Mouse (Mus musculus): ENCODE measurements around the gene Efna5. TPM values are rescaled to one million over a fixed set of nuclear protein-coding genes. Genes with fewer than 3 reads are reported as not detected.

Gene Efna5
- polyA plus RNA-seq, 1 experiment = 49.7 TPM

GRCm38 (mm10) chr17:62694958-62695437 is 186.1 kb downstream of the Efna5 start:
- TF ChIP-seq CTCF (IDR thresholded peaks at IDR 0.05; ENCODE audit: borderline replicate concordance, insufficient read depth, low read length) (no peak), POLR2A (IDR thresholded peaks at IDR 0.05; ENCODE audit: low read depth, low read length) (no peak)
- Histone ChIP-seq H3K27ac (ENCODE audit: insufficient read depth, low read length) (no peak overlapping the region), H3K4me3 (ENCODE audit: insufficient read depth, low read length) (no peak overlapping the region), H3K4me1 (ENCODE audit: control insufficient read depth, insufficient read depth, low read length) (peaks cover 6% of the 10 kb centered on the region; the same call in 1 of the 2 replicates)

DNA sequence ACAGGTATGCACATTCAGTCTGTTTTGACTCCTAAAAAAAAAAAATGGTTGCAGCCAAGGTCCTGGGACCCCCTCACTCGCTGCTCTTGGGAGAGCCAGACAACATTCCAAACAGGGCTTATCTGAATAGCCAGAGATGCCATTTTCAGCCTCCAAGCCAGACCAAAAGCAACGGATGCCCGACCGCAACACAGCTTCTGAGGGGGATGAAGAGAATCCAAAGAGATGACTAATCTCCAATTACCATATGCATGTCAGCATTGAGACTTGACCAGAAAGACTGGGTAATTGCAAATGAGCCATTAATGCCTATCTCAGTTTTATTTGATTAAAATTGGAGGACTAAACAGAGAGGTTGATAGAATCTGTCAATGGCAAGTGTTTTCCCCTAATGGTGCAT is 188.9 kb downstream of the Efna5 start:
- H3K4me3 ChIP-seq (ENCODE audit: insufficient read depth, low read length) = no peak overlapping the region
- peak overlapping the region; percentile 41; the same call in 1 of the 2 replicates for H3K27ac ChIP-seq (ENCODE audit: insufficient read depth, low read length)
- H3K4me1 ChIP-seq (ENCODE audit: control insufficient read depth, insufficient read depth, low read length) = peaks cover 6% of the 10 kb centered on the region
- TF ChIP-seq POLR2A (IDR thresholded peaks at IDR 0.05; ENCODE audit: low read depth, low read length) = no peak
- TF ChIP-seq CTCF (IDR thresholded peaks at IDR 0.05; ENCODE audit: borderline replicate concordance, insufficient read depth, low read length) = no peak

DNA sequence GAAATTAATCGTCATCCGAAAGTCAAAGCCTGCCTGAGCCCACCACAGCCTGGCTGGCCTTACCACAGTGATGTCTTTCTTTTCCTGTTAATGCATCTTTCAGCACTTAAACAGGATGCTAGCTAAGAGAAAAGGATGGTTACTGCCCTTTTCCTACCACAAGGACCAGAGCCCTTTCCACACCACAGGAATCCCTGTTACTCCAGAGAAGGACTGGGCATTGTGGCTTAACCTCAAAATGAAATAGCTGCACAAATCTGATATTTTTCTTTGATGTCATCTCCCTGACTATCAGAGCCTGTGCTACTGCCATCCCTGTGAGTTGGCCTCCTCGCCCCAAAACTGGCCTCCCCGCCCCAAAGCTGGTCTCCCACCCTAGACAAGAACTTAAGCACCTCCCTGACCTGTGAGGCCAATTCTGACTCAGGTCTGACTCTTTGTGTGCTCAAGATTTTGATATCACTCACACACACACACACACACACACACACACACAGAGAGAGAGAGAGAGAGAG is 189.9 kb downstream of the Efna5 start:
- TF ChIP-seq CTCF (IDR thresholded peaks at IDR 0.05; ENCODE audit: borderline replicate concordance, insufficient read depth, low read length) = no peak
- TF ChIP-seq POLR2A (IDR thresholded peaks at IDR 0.05; ENCODE audit: low read depth, low read length) = no peak
- Histone ChIP-seq H3K4me1 (ENCODE audit: control insufficient read depth, insufficient read depth, low read length) (peaks cover 6% of the 10 kb centered on the region), H3K4me3 (ENCODE audit: insufficient read depth, low read length) (no peak overlapping the region), H3K27ac (ENCODE audit: insufficient read depth, low read length) (peak overlapping the region; percentile 12; the same call in 1 of the 2 replicates)

- peaks cover 6% of the 10 kb centered on the region for H3K4me1 ChIP-seq (ENCODE audit: control insufficient read depth, insufficient read depth, low read length)
- no peak for TF ChIP-seq POLR2A (IDR thresholded peaks at IDR 0.05; ENCODE audit: low read depth, low read length)
- TF ChIP-seq CTCF (IDR thresholded peaks at IDR 0.05; ENCODE audit: borderline replicate concordance, insufficient read depth, low read length) = no peak
- H3K27ac ChIP-seq (ENCODE audit: insufficient read depth, low read length) = no peak overlapping the region
- H3K4me3 ChIP-seq (ENCODE audit: insufficient read depth, low read length) = no peak overlapping the region
These were observed 190.9 kb downstream of the Efna5 start for GRCm38 (mm10) chr17:62690256-62690655.

GRCm38 (mm10) chr17:62689646-62690045 is 191.5 kb downstream of the Efna5 start:
- H3K27ac ChIP-seq (ENCODE audit: insufficient read depth, low read length) = no peak overlapping the region

GRCm38 (mm10) chr17:62687369-62687768 is 193.7 kb downstream of the Efna5 start:
- peaks cover 6% of the 10 kb centered on the region for H3K4me1 ChIP-seq (ENCODE audit: control insufficient read depth, insufficient read depth, low read length)
- TF ChIP-seq CTCF (IDR thresholded peaks at IDR 0.05; ENCODE audit: borderline replicate concordance, insufficient read depth, low read length) = no peak
- TF ChIP-seq POLR2A (IDR thresholded peaks at IDR 0.05; ENCODE audit: low read depth, low read length) = no peak
- H3K27ac ChIP-seq (ENCODE audit: insufficient read depth, low read length) = peak overlapping the region; percentile 59
- no peak overlapping the region for H3K4me3 ChIP-seq (ENCODE audit: insufficient read depth, low read length)

More at GRCm38 (mm10) chr17:62689646-62690045, 191.5 kb downstream of the Efna5 start:
- Histone ChIP-seq H3K4me3 (ENCODE audit: insufficient read depth, low read length) (no peak overlapping the region), H3K4me1 (ENCODE audit: control insufficient read depth, insufficient read depth, low read length) (peaks cover 6% of the 10 kb centered on the region)
- TF ChIP-seq CTCF (IDR thresholded peaks at IDR 0.05; ENCODE audit: borderline replicate concordance, insufficient read depth, low read length) (no peak), POLR2A (IDR thresholded peaks at IDR 0.05; ENCODE audit: low read depth, low read length) (no peak)

DNA sequence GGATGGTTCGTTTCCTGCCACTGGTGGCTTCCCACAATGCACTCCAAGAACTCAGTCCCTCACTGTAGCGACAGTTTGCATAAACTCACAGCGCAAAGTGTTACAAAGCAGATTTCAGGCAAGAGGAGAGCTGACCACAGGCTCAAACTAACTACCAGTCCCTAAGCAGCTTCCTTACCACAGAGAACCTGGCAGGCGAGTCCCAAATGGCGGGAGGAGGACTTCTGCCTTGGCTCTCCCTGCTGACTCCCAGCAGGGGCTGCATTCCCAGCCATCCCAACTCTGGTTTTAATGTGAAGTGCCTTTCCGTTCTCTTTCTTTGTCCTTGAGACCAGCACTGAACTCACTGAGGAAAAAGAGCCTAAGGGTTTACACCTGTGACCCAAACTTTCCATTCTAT is 195.9 kb downstream of the Efna5 start:
- H3K27ac ChIP-seq (ENCODE audit: insufficient read depth, low read length) = no peak overlapping the region

DNA sequence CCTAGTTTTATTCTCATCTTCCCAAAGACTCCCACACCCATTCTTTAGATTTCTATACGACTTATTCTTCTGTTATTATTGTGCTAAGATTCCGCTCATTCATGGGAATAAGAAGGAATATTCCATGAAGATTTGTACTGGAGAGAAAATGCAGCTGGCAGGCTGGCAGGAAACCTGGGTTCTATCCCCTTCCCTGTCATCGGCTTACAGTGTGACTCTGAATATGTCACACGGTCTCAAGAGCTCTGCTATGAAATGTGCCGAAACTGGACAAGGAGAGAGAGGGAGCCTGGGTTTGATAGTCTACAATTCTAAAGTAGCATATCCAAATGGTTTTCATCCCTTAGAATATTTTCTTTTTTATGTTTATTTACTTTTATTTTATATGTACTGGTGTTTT is 198.0 kb downstream of the Efna5 start:
- TF ChIP-seq POLR2A (IDR thresholded peaks at IDR 0.05; ENCODE audit: low read depth, low read length) (no peak), CTCF (IDR thresholded peaks at IDR 0.05; ENCODE audit: borderline replicate concordance, insufficient read depth, low read length) (no peak)
- Histone ChIP-seq H3K4me1 (ENCODE audit: control insufficient read depth, insufficient read depth, low read length) (no peaks in the 10 kb centered on the region), H3K27ac (ENCODE audit: insufficient read depth, low read length) (no peak overlapping the region), H3K4me3 (ENCODE audit: insufficient read depth, low read length) (no peak overlapping the region)

More for the DNA sequence above, 195.9 kb downstream of the Efna5 start:
- TF ChIP-seq CTCF (IDR thresholded peaks at IDR 0.05; ENCODE audit: borderline replicate concordance, insufficient read depth, low read length) = no peak
- TF ChIP-seq POLR2A (IDR thresholded peaks at IDR 0.05; ENCODE audit: low read depth, low read length) = no peak
- H3K4me3 ChIP-seq (ENCODE audit: insufficient read depth, low read length) = no peak overlapping the region
- H3K4me1 ChIP-seq (ENCODE audit: control insufficient read depth, insufficient read depth, low read length) = no peaks in the 10 kb centered on the region; the same call in 1 of the 2 replicates

GRCm38 (mm10) chr17:62681726-62682125 is 199.4 kb downstream of the Efna5 start:
- TF ChIP-seq POLR2A (IDR thresholded peaks at IDR 0.05; ENCODE audit: low read depth, low read length) = no peak
- TF ChIP-seq CTCF (IDR thresholded peaks at IDR 0.05; ENCODE audit: borderline replicate concordance, insufficient read depth, low read length) = no peak
- H3K4me3 ChIP-seq (ENCODE audit: insufficient read depth, low read length) = no peak overlapping the region
- H3K4me1 ChIP-seq (ENCODE audit: control insufficient read depth, insufficient read depth, low read length) = peaks cover 4% of the 10 kb centered on the region; the same call in 1 of the 2 replicates
- H3K27ac ChIP-seq (ENCODE audit: insufficient read depth, low read length) = peak overlapping the region; percentile 42

DNA sequence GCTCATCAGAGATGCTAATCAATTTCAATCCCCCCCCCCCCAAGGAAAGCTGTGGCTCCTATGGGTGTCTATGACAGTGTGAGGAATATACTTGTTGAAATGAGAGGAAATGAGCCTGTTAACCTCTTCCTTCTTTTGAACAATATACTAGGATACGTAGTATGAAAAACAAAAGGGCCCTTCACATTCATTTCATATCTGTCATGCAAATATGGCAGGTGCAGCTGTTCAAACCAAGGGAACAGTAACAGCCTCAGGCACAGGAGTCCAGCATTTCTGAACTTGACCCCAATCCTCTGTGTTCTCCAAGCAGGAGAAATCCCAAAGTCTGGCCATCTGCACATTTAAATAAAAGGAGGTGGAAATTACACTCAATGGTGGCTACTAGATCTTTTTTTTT is 200.4 kb downstream of the Efna5 start:
- H3K4me1 ChIP-seq (ENCODE audit: control insufficient read depth, insufficient read depth, low read length) = peaks cover 9% of the 10 kb centered on the region
- no peak overlapping the region for H3K4me3 ChIP-seq (ENCODE audit: insufficient read depth, low read length)
- no peak overlapping the region for H3K27ac ChIP-seq (ENCODE audit: insufficient read depth, low read length)
- no peak for TF ChIP-seq CTCF (IDR thresholded peaks at IDR 0.05; ENCODE audit: borderline replicate concordance, insufficient read depth, low read length)
- no peak for TF ChIP-seq POLR2A (IDR thresholded peaks at IDR 0.05; ENCODE audit: low read depth, low read length)
